Mouse (Mus musculus) liver, embryonic 14.5 days (tissue): ENCODE data around the gene Rubcn. TPM values are rescaled to one million over a fixed set of nuclear protein-coding genes. Genes with fewer than 3 reads are reported as not detected.

Experiments
- ATAC-seq: fragments of 200-750 bp; cut with Nextera tagmentation; 2 replicates; pipeline ENCODE4 v1.8.0; 2017; ENCODE audit warnings: moderate number of reproducible peaks, mild to moderate bottlenecking, moderate library complexity; ENCODE audit not compliant: insufficient read depth
- DNase-seq, 3 experiments: peaks; one replicate each; pipeline ENCODE4 v3.0.0-alpha.2; 2012 to 2013; ENCODE audit warnings: low read depth in 3 of 3, low spot score in 3 of 3
- H3K27ac ChIP-seq: fragments of 300-500 bp; sonication (generic); 2 replicates; pipeline ENCODE4 v1.5.1; 2014; ENCODE audit warnings: moderate library complexity, mild to moderate bottlenecking, control low read depth, inconsistent platforms
- H3K27me3 ChIP-seq: fragments of 300-500 bp; sonication (generic); 2 replicates; pipeline ENCODE4 v1.6.1; 2014; ENCODE audit warnings: mild to moderate bottlenecking, low read length, moderate library complexity; ENCODE audit not compliant: control insufficient read depth, insufficient read depth
- H3K36me3 ChIP-seq: fragments of 300-500 bp; sonication (generic); replicated peaks from 2 replicates; pipeline ENCODE4 v1.6.1; 2014; ENCODE audit warnings: low read depth; ENCODE audit not compliant: control insufficient read depth, insufficient read depth
- H3K4me1 ChIP-seq, 2 experiments: fragments of 200-500 bp in 1 of 2; fragments of 300-500 bp in 1 of 2; sonication (generic) in 1 of 2; replicated peaks; 2 replicates each; pipeline ENCODE4 v1.6.1; 2012 to 2014; ENCODE audit warnings: antibody characterized with exemption in 1 of 2, inconsistent platforms in 1 of 2, low read length in 1 of 2; ENCODE audit not compliant: control insufficient read depth in 2 of 2, insufficient read depth in 2 of 2
- H3K4me2 ChIP-seq: fragments of 300-500 bp; sonication (generic); 2 replicates; pipeline ENCODE4 v1.6.1; 2014; ENCODE audit warnings: low read depth, mild to moderate bottlenecking, control low read depth, moderate library complexity
- H3K4me3 ChIP-seq, 2 experiments: fragments of 200-500 bp in 1 of 2; fragments of 300-500 bp in 1 of 2; sonication (generic) in 1 of 2; 2 replicates each; pipeline ENCODE4 v1.5.1; 2012 to 2014; ENCODE audit warnings: low read depth in 2 of 2, low read length in 2 of 2, mild to moderate bottlenecking in 2 of 2, control low read depth in 1 of 2, inconsistent platforms in 1 of 2, moderate library complexity in 1 of 2; ENCODE audit not compliant: insufficient read depth in 1 of 2
- H3K9ac ChIP-seq: fragments of 300-500 bp; sonication (generic); replicated peaks from 2 replicates; pipeline ENCODE4 v1.6.1; 2014; ENCODE audit warnings: mild to moderate bottlenecking, control low read depth, moderate library complexity
- H3K9me3 ChIP-seq: fragments of 300-500 bp; sonication (generic); 2 replicates; pipeline ENCODE4 v1.6.1; 2016; ENCODE audit warnings: low read length, mixed read lengths; ENCODE audit not compliant: control insufficient read depth
- CTCF ChIP-seq: IDR thresholded peaks from 2 replicates; pipeline ENCODE4 v1.5.1; 2016; ENCODE audit warnings: antibody characterized with exemption, low read depth, control low read depth
- EP300 ChIP-seq: IDR thresholded peaks from 2 replicates; pipeline ENCODE4 v1.6.1; 2016; ENCODE audit warnings: antibody characterized with exemption, low read depth
- WGBS: fragments of 180-500 bp; shearing (Covaris S2); extraction: QIAGEN DNeasy Blood & Tissue Kit; methylation state at CpG from one replicate; pipeline ENCODE4 v1.1.7; 2014; ENCODE audit not compliant: insufficient replicate concordance; 5-methylcytosine and 5-hydroxymethylcytosine counted together
- polyA plus RNA-seq, 2 experiments: library from polyadenylated mRNA; depleted of rRNA in 1 of 2; stranded (reverse) in 1 of 2; unstranded in 1 of 2; fragments of >200 nt; fragmentation: Nextera tagmentation in 1 of 2; extraction: Ambion mirVana in 1 of 2; gene quantifications; 2 replicates each; pipeline versions ENCODE4 v1.2.1 to v1.2.3; 2012 to 2014

Rubcn gene
- polyA plus RNA-seq, 2 experiments: 3.1 to 3.9 TPM

GRCm38 (mm10) chr16:32796676-32797425 lies 80.7 kb downstream of the Rubcn start:
- Histone ChIP-seq H3K27ac (no peak overlapping the region), H3K4me2 (no peak overlapping the region), H3K9ac (no peak overlapping the region), H3K4me1 (no peaks in the 10 kb centered on the region), H3K36me3 (no peaks in the 10 kb centered on the region), H3K9me3 (no peaks in the 10 kb centered on the region), H3K27me3 (no peaks in the 10 kb centered on the region), H3K4me3 (no peak overlapping the region)
- no peak for TF ChIP-seq EP300
- no peak for TF ChIP-seq CTCF
- 52% methylated on average over 14 of the region's 14 CpGs for WGBS
- no peak for ATAC-seq
- no peak for DNase-seq

- Histone ChIP-seq H3K9me3 (no peaks in the 10 kb centered on the region), H3K9ac (no peak overlapping the region), H3K4me2 (no peak overlapping the region), H3K27ac (no peak overlapping the region), H3K36me3 (no peaks in the 10 kb centered on the region), H3K27me3 (no peaks in the 10 kb centered on the region), H3K4me1 (no peaks in the 10 kb centered on the region), H3K4me3 (no peak overlapping the region)
- TF ChIP-seq CTCF (no peak), EP300 (no peak)
- no peak for DNase-seq
- ATAC-seq: no peak
- WGBS: 52% methylated on average over 1 of the region's 1 CpGs
These were observed 82.4 kb downstream of the Rubcn start for GRCm38 (mm10) chr16:32795177-32795576.

GRCm38 (mm10) chr16:32790056-32790455 lies 87.5 kb downstream of the Rubcn start:
- DNase-seq (no peak), ATAC-seq (no peak)
- Histone ChIP-seq H3K4me2 (no peak overlapping the region), H3K4me1 (no peaks in the 10 kb centered on the region), H3K9ac (no peak overlapping the region), H3K27ac (no peak overlapping the region), H3K9me3 (no peaks in the 10 kb centered on the region), H3K36me3 (no peaks in the 10 kb centered on the region), H3K27me3 (no peaks in the 10 kb centered on the region), H3K4me3 (no peak overlapping the region)
- WGBS: 63% methylated on average over 5 of the region's 5 CpGs
- TF ChIP-seq EP300: no peak
- no peak for TF ChIP-seq CTCF

- Histone ChIP-seq H3K4me1 (peaks cover 0 to 3% of the 10 kb centered on the region in 2 experiments; a peak in 2 of 4 replicates), H3K4me3 (no peak overlapping the region), H3K27ac (no peak overlapping the region), H3K4me2 (no peak overlapping the region), H3K9ac (no peak overlapping the region), H3K36me3 (no peaks in the 10 kb centered on the region), H3K27me3 (no peaks in the 10 kb centered on the region), H3K9me3 (no peaks in the 10 kb centered on the region)
- DNase-seq: no peak
- 74% methylated on average over 13 of the region's 13 CpGs for WGBS
- TF ChIP-seq EP300 (no peak), CTCF (no peak)
- ATAC-seq: no peak
These were observed 92.7 kb downstream of the Rubcn start for GRCm38 (mm10) chr16:32784840-32785239.

- Histone ChIP-seq H3K4me3 (no peak overlapping the region), H3K9ac (no peak overlapping the region), H3K36me3 (no peaks in the 10 kb centered on the region), H3K9me3 (no peaks in the 10 kb centered on the region), H3K4me2 (no peak overlapping the region), H3K27ac (no peak overlapping the region), H3K27me3 (no peaks in the 10 kb centered on the region), H3K4me1 (peaks cover 0 to 3% of the 10 kb centered on the region in 2 experiments; a peak in 2 of 4 replicates)
- TF ChIP-seq CTCF: no peak
- no peak for TF ChIP-seq EP300
- 46% methylated on average over 5 of the region's 5 CpGs for WGBS
- no peak for DNase-seq
- no peak for ATAC-seq
These were observed 94.1 kb downstream of the Rubcn start for GRCm38 (mm10) chr16:32783324-32784062.
